Mouse (Mus musculus) liver, embryonic 11.5 days (tissue): ENCODE data around the gene Tkt. TPM values are rescaled to one million over a fixed set of nuclear protein-coding genes. Genes with fewer than 3 reads are reported as not detected.

ENCODE experiments used
- ATAC-seq: fragments of 200-750 bp; cut with Nextera tagmentation; replicated peaks from 2 replicates; pipeline ENCODE4 v1.8.0; 2017; ENCODE audit warnings: moderate number of reproducible peaks, mild to moderate bottlenecking, moderate TSS enrichment, moderate library complexity; ENCODE audit not compliant: low FRiP score
- DNase-seq: peaks from one replicate; pipeline ENCODE4 v3.0.0-alpha.2; 2017; ENCODE audit warnings: low spot score
- H3K27ac ChIP-seq: fragments of 300-500 bp; sonication (generic); 2 replicates; pipeline ENCODE4 v1.5.1; 2014; ENCODE audit warnings: mild to moderate bottlenecking, low read depth, low read length, control low read depth
- H3K27me3 ChIP-seq: fragments of 300-500 bp; sonication (generic); replicated peaks from 2 replicates; pipeline ENCODE4 v1.6.1; 2014; ENCODE audit warnings: low read length, mixed read lengths; ENCODE audit not compliant: control insufficient read depth, insufficient read depth
- H3K36me3 ChIP-seq: fragments of 300-500 bp; sonication (generic); 2 replicates; pipeline ENCODE4 v1.6.1; 2014; ENCODE audit warnings: mild to moderate bottlenecking, low read length, moderate library complexity, mixed read lengths; ENCODE audit not compliant: control insufficient read depth, insufficient read depth
- H3K4me1 ChIP-seq: fragments of 300-500 bp; sonication (generic); replicated peaks from 2 replicates; pipeline ENCODE4 v1.6.1; 2014; ENCODE audit warnings: low read length, mixed read lengths; ENCODE audit not compliant: control insufficient read depth, insufficient read depth
- H3K4me2 ChIP-seq: fragments of 300-500 bp; sonication (generic); 2 replicates; pipeline ENCODE4 v1.6.1; 2014; ENCODE audit warnings: mild to moderate bottlenecking, control low read depth, moderate library complexity
- H3K4me3 ChIP-seq: fragments of 300-500 bp; sonication (generic); 2 replicates; pipeline ENCODE4 v1.5.1; 2014; ENCODE audit warnings: low read depth, low read length, control low read depth
- H3K9ac ChIP-seq: fragments of 300-500 bp; sonication (generic); 2 replicates; pipeline ENCODE4 v1.6.1; 2014; ENCODE audit warnings: low read depth, low read length, control low read depth
- H3K9me3 ChIP-seq: fragments of 300-500 bp; sonication (generic); 2 replicates; pipeline ENCODE4 v1.6.1; 2016; ENCODE audit warnings: low read length, inconsistent platforms, mixed read lengths; ENCODE audit not compliant: control insufficient read depth
- WGBS: fragments of 180-500 bp; shearing (Covaris S2); extraction: QIAGEN DNeasy Blood & Tissue Kit; methylation state at CpG from one replicate; pipeline ENCODE4 v1.1.7; 2014; 5-methylcytosine and 5-hydroxymethylcytosine counted together
- microRNA-seq: library from miRNA; unstranded; fragments of <30 nt; microRNA quantifications from one replicate; pipeline ENCODE4, GENCODE M21; 2017; ENCODE audit warnings: borderline number of aligned reads
- polyA plus RNA-seq: library from polyadenylated mRNA; unstranded; fragments of >200 nt; fragmentation: Nextera tagmentation; extraction: Ambion mirVana; gene quantifications from 2 replicates; pipeline ENCODE4 v1.2.1, GENCODE M21; 2014

The Tkt gene
- polyA plus RNA-seq, 1 experiment from 2014 or later = 184 TPM

- Histone ChIP-seq H3K9ac (no peak overlapping the region), H3K36me3 (no peaks in the 10 kb centered on the region), H3K27me3 (no peaks in the 10 kb centered on the region), H3K27ac (no peak overlapping the region), H3K4me2 (no peak overlapping the region), H3K4me3 (no peak overlapping the region), H3K4me1 (peaks cover 48% of the 10 kb centered on the region), H3K9me3 (no peaks in the 10 kb centered on the region)
- 89% methylated on average over 7 of the region's 7 CpGs for WGBS
- DNase-seq (no peak), ATAC-seq (no peak)
Observed at GRCm38 (mm10) chr14:30622130-30622529, 74.0 kb downstream of the Tkt start.

GRCm38 (mm10) chr14:30622556-30622955 lies 74.4 kb downstream of the Tkt start:
- no peaks in the 10 kb centered on the region for H3K36me3 ChIP-seq
- no peak overlapping the region for H3K9ac ChIP-seq
- H3K27me3 ChIP-seq = no peaks in the 10 kb centered on the region
- H3K4me1 ChIP-seq = peaks cover 45% of the 10 kb centered on the region
- 90% methylated on average over 8 of the region's 8 CpGs for WGBS
- no peak overlapping the region for H3K4me3 ChIP-seq
- no peak overlapping the region for H3K27ac ChIP-seq
- no peak overlapping the region for H3K4me2 ChIP-seq
- H3K9me3 ChIP-seq = no peaks in the 10 kb centered on the region
- DNase-seq = no peak
- no peak for ATAC-seq

Small RNAs within 50 kb of the gene (microRNA-seq; reads per million reads assigned to microRNA genes)
- gene Mir3076 = 14.4 reads per million, percentile 27 among the genes with 10 or more reads in this experiment

Other genes with a start within 250 kb of the Tkt start
- gene Dcp1a, start 68.8 kb upstream of the Tkt start, polyA plus RNA-seq = 26.8 and 29.1 TPM in 2 replicates
- gene Cacna1d, start 56.9 kb upstream of the Tkt start, polyA plus RNA-seq = 0.99 and 1.2 TPM in 2 replicates
- gene Prkcd, start 77.9 kb downstream of the Tkt start, polyA plus RNA-seq = 34.7 and 38.4 TPM in 2 replicates
- gene Rft1, start 106.0 kb downstream of the Tkt start, polyA plus RNA-seq = 9.7 and 9.8 TPM in 2 replicates
- gene Sfmbt1, start 166.5 kb downstream of the Tkt start, polyA plus RNA-seq = 23.0 and 24.5 TPM in 2 replicates